Mouse (Mus musculus) gastrocnemius, adult 2 months (tissue): ENCODE measurements around the gene Sertad2. TPM values are rescaled to one million over a fixed set of nuclear protein-coding genes. Genes with fewer than 3 reads are reported as not detected.

Experiments used
- DNase-seq: peaks from one replicate; pipeline ENCODE4 v3.0.0; 2022
- H3K27ac ChIP-seq: fragments of 200-600 bp; 2 replicates; pipeline ENCODE4 v1.8.1; 2022; ENCODE audit warnings: mild to moderate bottlenecking
- H3K4me3 ChIP-seq: fragments of 200-600 bp; 2 replicates; pipeline ENCODE4 v1.8.1; 2022; ENCODE audit warnings: mild to moderate bottlenecking, moderate library complexity
- CTCF ChIP-seq: fragments of 200-600 bp; IDR thresholded peaks from 2 replicates; pipeline ENCODE4 v1.8.1; 2022; ENCODE audit warnings: antibody characterized with exemption, mild to moderate bottlenecking, moderate library complexity
- intact Hi-C: fragments of 180-260 bp; cut with DNase I; formaldehyde crosslinking; loops from one replicate; pipeline ENCODE4 v1.15.1; 2025
- total RNA-seq, 2 experiments: library from RNA; stranded (reverse); gene quantifications; 2 replicates each; pipeline ENCODE4 v1.2.3; 2021

Gene Sertad2
- total RNA-seq, 2 experiments from 2014 or later = 10.3 to 13.7 TPM

GRCm38 (mm10) chr11:20586180-20586579 lies 43.1 kb downstream of the Sertad2 start:
- no peak overlapping the region for H3K27ac ChIP-seq
- TF ChIP-seq CTCF = no peak
- no peak for DNase-seq
- intact Hi-C loops = no loop called here
- H3K4me3 ChIP-seq = no peak overlapping the region

DNA sequence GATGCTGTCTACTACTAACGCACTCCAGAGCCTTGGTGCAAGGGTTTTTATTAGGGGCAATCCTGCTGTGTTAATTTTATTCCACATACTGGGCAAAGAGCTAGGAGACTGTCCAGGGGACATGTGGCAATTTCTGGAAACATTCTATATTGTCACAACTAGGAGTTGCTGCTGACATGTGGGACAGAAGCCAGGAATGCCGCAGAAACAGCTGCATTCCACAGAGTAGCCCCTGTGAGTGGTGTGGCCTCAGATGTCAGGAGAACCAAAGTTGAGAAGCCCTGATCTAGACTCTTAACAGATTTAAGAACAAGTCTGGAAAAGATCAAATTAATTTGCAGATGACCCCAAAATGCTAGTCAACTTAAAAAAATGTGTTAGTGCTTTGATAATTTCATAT lies 46.3 kb downstream of the Sertad2 start:
- intact Hi-C loops = no loop called here
- no peak for TF ChIP-seq CTCF
- no peak for DNase-seq
- H3K27ac ChIP-seq = no peak overlapping the region
- H3K4me3 ChIP-seq = no peak overlapping the region

DNA sequence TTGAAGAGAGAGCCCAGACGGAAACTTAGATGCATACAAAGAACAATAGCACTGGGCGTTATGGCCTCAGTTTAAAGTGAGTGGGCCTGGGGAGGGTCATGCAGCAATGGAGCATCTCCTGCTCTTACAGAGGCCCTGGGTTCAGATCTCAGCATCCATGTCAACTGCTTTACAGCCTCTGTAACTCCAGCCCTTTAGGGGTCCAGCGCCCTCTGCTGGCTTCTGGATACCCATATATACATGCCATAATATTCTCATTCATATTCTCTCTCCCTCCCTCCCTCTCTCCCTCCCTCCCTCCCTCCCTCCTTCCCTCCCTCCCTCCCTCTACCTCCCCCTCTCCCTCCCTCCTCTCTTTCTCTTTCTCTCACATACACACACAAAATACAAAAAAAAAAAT lies 49.0 kb downstream of the Sertad2 start:
- Histone ChIP-seq H3K27ac (no peak overlapping the region), H3K4me3 (no peak overlapping the region)
- peak; percentile 32 for TF ChIP-seq CTCF
- DNase-seq = no peak
- intact Hi-C loops = no loop called here

DNA sequence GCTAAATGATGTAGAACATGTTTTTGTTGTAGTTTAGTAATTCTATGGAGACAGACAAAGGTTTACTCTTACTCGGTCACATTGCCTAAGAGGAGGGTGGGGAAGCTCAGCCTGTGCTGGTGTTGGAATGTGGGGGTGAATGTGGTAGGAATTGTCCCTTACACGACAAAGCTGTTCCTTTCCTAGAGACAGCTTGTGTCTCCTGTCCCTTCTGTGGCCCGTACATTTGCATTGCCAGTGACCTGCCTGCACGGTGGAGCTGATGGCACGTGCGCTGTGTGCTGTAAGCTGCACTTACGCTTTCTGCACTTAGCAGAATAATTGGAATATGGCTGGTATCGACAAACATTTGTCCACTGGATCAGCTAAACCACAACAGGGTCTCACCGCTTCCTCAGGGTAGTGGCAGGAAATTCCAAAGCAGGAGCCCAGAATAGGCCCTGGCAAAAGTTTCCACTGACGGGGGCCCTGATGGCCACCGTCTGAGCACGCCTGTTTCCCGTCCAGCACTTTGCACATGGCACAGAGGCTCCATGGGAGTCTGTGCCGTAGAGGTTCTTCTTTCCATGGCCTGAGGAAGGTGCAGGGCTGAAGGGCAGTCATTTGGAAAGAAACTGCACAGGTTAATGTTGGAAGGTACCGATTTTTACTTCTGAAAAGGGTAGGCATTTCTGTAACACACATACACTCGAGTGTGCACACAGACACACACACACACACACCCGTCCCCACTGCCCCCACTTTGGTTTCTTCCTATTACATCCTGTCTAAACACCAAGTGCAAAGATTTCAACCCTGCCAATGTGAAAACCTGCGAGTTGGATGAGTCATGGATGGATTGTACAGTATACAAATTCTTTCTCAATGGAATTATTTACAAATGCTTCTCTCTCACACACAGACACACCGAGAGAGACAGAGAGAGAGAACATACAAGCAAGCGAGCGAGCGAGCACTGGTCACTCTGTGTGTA lies 51.5 kb downstream of the Sertad2 start:
- DNase-seq = peak; percentile 32
- TF ChIP-seq CTCF = no peak
- Histone ChIP-seq H3K27ac (peak overlapping the region; percentile 74), H3K4me3 (peak overlapping the region; percentile 41)
- intact Hi-C loops = no loop called here

- TF ChIP-seq CTCF = no peak
- peak overlapping the region; percentile 61 for H3K4me3 ChIP-seq
- H3K27ac ChIP-seq = peak overlapping the region; percentile 25; the same call in 1 of the 2 replicates
- peak; percentile 60 for DNase-seq
- intact Hi-C loops = no loop called here
These were observed 60.2 kb downstream of the Sertad2 start for GRCm38 (mm10) chr11:20603066-20603812.

DNA sequence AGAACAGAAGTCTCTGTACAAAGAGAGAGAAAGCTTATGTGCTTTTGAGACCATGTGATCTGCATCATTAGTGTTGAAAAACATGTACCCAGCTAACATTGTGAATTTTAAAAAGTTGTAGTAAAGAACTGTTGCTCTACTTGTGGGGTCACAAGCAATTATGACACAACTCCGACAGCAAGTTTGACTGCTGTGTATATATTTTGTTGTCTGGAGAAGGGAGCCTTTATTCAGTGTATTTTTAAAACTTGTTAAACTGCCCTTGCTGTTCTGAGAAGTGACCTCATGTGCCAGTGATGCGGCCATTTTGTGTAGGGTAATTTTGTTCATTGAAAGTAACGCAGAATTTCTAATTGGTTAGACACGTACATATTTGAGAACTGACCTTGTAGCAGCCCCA lies 61.1 kb downstream of the Sertad2 start:
- TF ChIP-seq CTCF = no peak
- no peak overlapping the region for H3K4me3 ChIP-seq
- H3K27ac ChIP-seq = no peak overlapping the region
- no peak for DNase-seq
- intact Hi-C loops = no loop called here

- no peak for TF ChIP-seq CTCF
- DNase-seq = no peak
- Histone ChIP-seq H3K27ac (no peak overlapping the region), H3K4me3 (no peak overlapping the region)
- intact Hi-C loops = no loop called here
These were observed 62.6 kb downstream of the Sertad2 start for GRCm38 (mm10) chr11:20605613-20606012.

DNA sequence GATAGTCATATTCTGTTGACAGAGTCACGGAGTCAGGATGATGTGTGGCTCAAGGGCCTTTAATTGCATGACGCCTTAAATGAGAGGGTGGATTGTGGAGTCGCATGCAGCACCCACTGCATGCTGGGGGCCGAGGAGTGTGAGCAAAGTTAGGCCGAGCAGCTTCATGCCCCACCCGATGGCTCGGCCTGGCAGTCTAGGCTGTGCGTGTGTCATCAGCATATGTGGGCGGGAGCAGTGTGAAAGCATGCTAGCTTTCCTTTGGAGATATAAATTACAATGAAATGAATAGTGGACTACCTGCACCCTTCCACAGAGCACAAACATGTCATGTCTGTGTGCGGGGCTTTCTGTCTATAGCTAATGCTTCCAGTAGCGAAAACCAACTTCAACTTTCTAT lies 65.4 kb downstream of the Sertad2 start:
- DNase-seq = no peak
- intact Hi-C loops = no loop called here
- H3K4me3 ChIP-seq = no peak overlapping the region
- no peak for TF ChIP-seq CTCF
- H3K27ac ChIP-seq = no peak overlapping the region

- intact Hi-C loops = no loop called here
- no peak for TF ChIP-seq CTCF
- no peak for DNase-seq
- Histone ChIP-seq H3K27ac (no peak overlapping the region), H3K4me3 (no peak overlapping the region)
These were observed 70.2 kb downstream of the Sertad2 start for GRCm38 (mm10) chr11:20613223-20613622.

DNA sequence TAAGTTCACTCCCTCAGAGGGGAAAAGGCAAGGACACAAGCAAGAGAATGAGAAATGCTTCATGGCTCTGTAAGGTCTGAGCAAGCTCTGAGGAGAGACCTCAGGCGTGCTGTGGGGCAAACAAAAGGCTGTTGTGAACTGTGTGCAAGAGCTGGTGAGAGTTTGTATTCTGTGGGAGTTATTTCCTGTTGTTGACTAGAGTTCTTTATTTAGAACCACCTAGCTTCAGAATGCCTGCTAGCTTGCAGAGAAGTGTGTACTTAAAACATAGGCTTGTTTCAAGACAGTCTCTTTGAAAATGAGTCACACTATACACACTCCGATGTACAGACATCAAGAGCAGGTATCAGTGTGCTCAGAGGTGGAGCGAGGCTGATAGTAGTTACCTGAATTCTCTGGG lies 73.0 kb downstream of the Sertad2 start:
- TF ChIP-seq CTCF = no peak
- Histone ChIP-seq H3K4me3 (no peak overlapping the region), H3K27ac (peak overlapping the region; percentile 75)
- no peak for DNase-seq
- intact Hi-C loops = no loop called here

DNA sequence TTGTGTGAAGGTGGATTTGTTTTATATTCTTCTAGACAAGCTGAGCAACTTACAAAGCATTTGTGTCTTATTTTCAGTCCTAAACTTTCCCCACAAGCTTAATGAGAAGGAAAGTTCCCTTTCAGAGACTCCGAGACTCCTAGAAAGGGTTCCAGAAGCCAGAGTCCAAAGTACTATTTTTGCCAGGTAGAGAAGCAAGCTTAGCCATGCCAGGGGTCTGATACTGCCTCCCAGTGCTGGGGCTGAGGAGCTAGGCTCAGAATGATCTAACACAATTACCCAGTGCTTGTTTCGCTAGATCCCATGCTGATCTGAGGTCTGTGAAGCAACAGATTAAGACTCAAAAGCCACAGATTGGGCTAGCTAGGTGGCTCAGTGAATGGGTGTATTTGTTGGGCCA lies 84.1 kb downstream of the Sertad2 start:
- TF ChIP-seq CTCF = no peak
- intact Hi-C loops = no loop called here
- no peak for DNase-seq
- Histone ChIP-seq H3K27ac (no peak overlapping the region), H3K4me3 (no peak overlapping the region)

DNA sequence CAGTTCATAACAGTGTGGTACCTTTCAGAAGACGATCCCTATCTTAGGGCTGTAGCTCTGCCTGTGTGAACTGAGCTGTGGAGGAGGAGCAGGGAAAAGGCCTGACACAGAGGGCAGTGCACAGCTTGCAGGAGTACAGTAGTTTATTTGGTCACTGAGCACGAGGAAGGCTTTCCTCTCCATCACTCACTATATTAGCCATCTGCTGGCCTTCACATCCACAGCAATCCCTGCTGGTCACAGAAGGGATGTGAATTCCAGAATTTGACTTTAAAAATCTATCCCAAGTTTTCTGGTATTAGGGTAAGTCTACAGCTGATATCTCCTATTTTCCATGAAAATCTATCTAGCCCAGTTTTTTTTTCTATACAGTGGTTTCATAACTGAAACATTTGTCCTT lies 85.2 kb downstream of the Sertad2 start:
- intact Hi-C loops = no loop called here
- no peak overlapping the region for H3K4me3 ChIP-seq
- peak; percentile 14; the same call in 1 of the 2 replicates for TF ChIP-seq CTCF

GRCm38 (mm10) chr11:20629700-20630099 lies 86.6 kb downstream of the Sertad2 start:
- H3K4me3 ChIP-seq = no peak overlapping the region
- DNase-seq = no peak
- intact Hi-C loops = loop anchor here (5.0 to 10.0 kb wide), 3 partner anchors 113 to 517 kb away; partner anchors contain the start of genes Actr2 and Aftph
- H3K27ac ChIP-seq = no peak overlapping the region
- TF ChIP-seq CTCF = no peak

More for the DNA sequence above, 85.2 kb downstream of the Sertad2 start:
- DNase-seq = no peak
- no peak overlapping the region for H3K27ac ChIP-seq
